Mouse (Mus musculus) liver, embryonic 11.5 days (tissue): ENCODE results near the gene Osbpl6. TPM values are rescaled to one million over a fixed set of nuclear protein-coding genes. Genes with fewer than 3 reads are reported as not detected.

Source experiments
- ATAC-seq: fragments of 200-750 bp; cut with Nextera tagmentation; replicated peaks from 2 replicates; pipeline ENCODE4 v1.8.0; 2017; ENCODE audit warnings: moderate number of reproducible peaks, mild to moderate bottlenecking, moderate TSS enrichment, moderate library complexity; ENCODE audit not compliant: low FRiP score
- DNase-seq: peaks from one replicate; pipeline ENCODE4 v3.0.0-alpha.2; 2017; ENCODE audit warnings: low spot score
- H3K27ac ChIP-seq: fragments of 300-500 bp; sonication (generic); 2 replicates; pipeline ENCODE4 v1.5.1; 2014; ENCODE audit warnings: mild to moderate bottlenecking, low read depth, low read length, control low read depth
- H3K27me3 ChIP-seq: fragments of 300-500 bp; sonication (generic); replicated peaks from 2 replicates; pipeline ENCODE4 v1.6.1; 2014; ENCODE audit warnings: low read length, mixed read lengths; ENCODE audit not compliant: control insufficient read depth, insufficient read depth
- H3K36me3 ChIP-seq: fragments of 300-500 bp; sonication (generic); 2 replicates; pipeline ENCODE4 v1.6.1; 2014; ENCODE audit warnings: mild to moderate bottlenecking, low read length, moderate library complexity, mixed read lengths; ENCODE audit not compliant: control insufficient read depth, insufficient read depth
- H3K4me1 ChIP-seq: fragments of 300-500 bp; sonication (generic); replicated peaks from 2 replicates; pipeline ENCODE4 v1.6.1; 2014; ENCODE audit warnings: low read length, mixed read lengths; ENCODE audit not compliant: control insufficient read depth, insufficient read depth
- H3K4me2 ChIP-seq: fragments of 300-500 bp; sonication (generic); 2 replicates; pipeline ENCODE4 v1.6.1; 2014; ENCODE audit warnings: mild to moderate bottlenecking, control low read depth, moderate library complexity
- H3K4me3 ChIP-seq: fragments of 300-500 bp; sonication (generic); 2 replicates; pipeline ENCODE4 v1.5.1; 2014; ENCODE audit warnings: low read depth, low read length, control low read depth
- H3K9ac ChIP-seq: fragments of 300-500 bp; sonication (generic); 2 replicates; pipeline ENCODE4 v1.6.1; 2014; ENCODE audit warnings: low read depth, low read length, control low read depth
- H3K9me3 ChIP-seq: fragments of 300-500 bp; sonication (generic); 2 replicates; pipeline ENCODE4 v1.6.1; 2016; ENCODE audit warnings: low read length, inconsistent platforms, mixed read lengths; ENCODE audit not compliant: control insufficient read depth
- WGBS: fragments of 180-500 bp; shearing (Covaris S2); extraction: QIAGEN DNeasy Blood & Tissue Kit; methylation state at CpG from one replicate; pipeline ENCODE4 v1.1.7; 2014; 5-methylcytosine and 5-hydroxymethylcytosine counted together
- polyA plus RNA-seq: library from polyadenylated mRNA; unstranded; fragments of >200 nt; fragmentation: Nextera tagmentation; extraction: Ambion mirVana; gene quantifications from 2 replicates; pipeline ENCODE4 v1.2.1, GENCODE M21; 2014

Gene Osbpl6
- polyA plus RNA-seq, 1 experiment from 2014 or later = 3.4 TPM

DNA sequence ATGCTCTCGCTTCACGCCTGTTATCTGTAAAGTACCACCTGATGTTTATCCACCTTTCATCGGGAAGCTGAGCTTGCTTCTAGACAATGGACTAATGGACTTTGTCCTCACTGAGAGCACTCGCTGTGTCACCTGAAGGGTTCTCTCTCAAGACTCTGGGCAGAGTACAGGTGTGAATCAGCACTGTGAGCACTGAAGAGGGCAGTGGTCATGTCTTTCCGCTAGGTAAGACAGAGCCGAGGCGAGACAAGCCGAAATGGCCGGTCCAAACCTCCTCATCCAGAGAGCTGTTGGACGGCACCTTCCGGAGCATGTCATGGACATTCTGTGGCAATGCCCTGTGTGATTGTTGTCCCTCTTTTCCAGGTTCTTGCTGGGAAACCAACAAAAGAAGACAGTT, 92.6 kb downstream of the Osbpl6 start:
- WGBS = 83% methylated on average over 11 of the region's 11 CpGs
- Histone ChIP-seq H3K27ac (no peak overlapping the region), H3K27me3 (no peaks in the 10 kb centered on the region), H3K4me1 (no peaks in the 10 kb centered on the region; the same call in 1 of the 2 replicates), H3K36me3 (no peaks in the 10 kb centered on the region), H3K4me3 (no peak overlapping the region), H3K9ac (no peak overlapping the region), H3K9me3 (no peaks in the 10 kb centered on the region), H3K4me2 (no peak overlapping the region)
- no peak for DNase-seq
- ATAC-seq = no peak

DNA sequence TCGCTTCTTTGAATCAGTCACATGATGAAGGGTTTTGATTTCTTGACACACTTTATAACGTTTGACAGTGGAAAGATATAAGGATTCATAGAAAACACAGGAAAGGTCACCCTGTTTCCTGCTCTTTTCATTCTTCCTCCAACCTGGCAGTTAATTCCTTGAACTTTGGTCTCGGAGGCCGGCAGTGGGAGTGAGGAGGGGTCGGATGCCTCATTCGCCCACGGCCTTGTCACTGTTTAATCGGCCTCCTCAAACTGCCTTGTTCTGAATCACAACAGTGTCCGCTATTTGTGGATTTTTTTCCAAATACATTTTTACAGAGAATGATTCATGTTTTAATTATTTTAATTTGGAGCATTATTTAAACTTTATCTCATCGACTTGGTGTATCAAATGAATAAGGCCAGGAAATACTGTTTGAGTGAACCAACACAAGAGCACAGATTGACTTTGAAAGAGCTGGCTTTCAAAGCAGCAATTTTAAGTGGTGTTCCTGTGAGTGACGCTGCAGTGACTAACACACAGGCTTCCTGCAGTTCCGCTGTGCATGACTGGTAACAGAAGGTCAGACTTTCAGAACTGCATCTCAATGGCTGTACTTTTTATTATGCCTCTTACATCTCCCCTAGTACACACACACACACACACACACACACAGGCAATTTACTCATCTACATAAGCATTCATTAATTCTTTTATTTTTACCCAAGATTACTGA, 98.0 kb downstream of the Osbpl6 start:
- no peak for DNase-seq
- Histone ChIP-seq H3K4me2 (no peak overlapping the region), H3K9me3 (no peaks in the 10 kb centered on the region), H3K4me1 (no peaks in the 10 kb centered on the region; the same call in 1 of the 2 replicates), H3K36me3 (no peaks in the 10 kb centered on the region), H3K27me3 (no peaks in the 10 kb centered on the region), H3K9ac (no peak overlapping the region), H3K27ac (no peak overlapping the region), H3K4me3 (no peak overlapping the region)
- no peak for ATAC-seq
- WGBS = 62% methylated on average over 12 of the region's 12 CpGs

DNA sequence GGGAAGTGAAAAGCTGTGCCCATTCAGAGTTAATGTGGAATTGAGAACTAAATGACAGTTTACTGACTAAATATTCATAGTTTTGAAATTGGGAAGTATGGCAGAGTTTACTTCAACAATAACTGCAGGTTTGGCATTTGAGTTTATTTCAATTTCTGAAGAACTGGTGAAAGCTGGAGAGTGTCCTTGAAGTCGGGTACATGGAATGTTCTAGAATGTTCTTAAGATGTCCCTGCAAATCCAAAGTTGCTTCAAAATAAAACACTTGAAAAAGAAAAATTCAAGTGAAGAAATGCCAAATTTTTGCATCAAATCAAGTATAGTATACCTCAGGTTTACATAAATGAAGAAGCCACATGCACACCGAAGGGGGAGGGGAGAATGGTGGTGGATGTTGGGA, 98.7 kb downstream of the Osbpl6 start:
- ATAC-seq (no peak), DNase-seq (no peak)
- no peaks in the 10 kb centered on the region for H3K9me3 ChIP-seq
- no peak overlapping the region for H3K4me3 ChIP-seq
- H3K9ac ChIP-seq = no peak overlapping the region
- no peaks in the 10 kb centered on the region for H3K27me3 ChIP-seq
- H3K27ac ChIP-seq = no peak overlapping the region
- 85% methylated on average over 2 of the region's 2 CpGs for WGBS
- H3K36me3 ChIP-seq = no peaks in the 10 kb centered on the region
- no peak overlapping the region for H3K4me2 ChIP-seq
- no peaks in the 10 kb centered on the region; the same call in 1 of the 2 replicates for H3K4me1 ChIP-seq

DNA sequence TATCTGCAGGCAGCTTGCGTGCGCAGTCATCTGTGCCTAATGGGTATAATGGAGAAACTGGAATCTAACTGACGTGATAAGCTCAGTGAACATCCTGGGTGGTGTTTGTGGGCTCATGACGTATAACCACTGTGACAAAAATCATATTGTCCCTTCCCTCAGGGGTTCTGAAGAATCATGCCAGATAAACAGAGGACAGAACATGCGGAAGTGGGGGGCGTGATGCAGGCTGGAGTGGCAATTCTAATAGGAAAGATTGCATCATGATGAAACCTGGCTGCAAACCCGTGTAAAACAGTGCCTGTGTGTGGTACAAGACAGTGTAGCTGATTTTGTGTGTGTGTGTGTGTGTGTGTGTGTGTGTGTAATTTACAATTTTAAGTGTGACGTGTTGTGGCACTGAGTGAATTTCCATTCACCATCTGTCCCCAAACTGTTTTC, 105.0 kb downstream of the Osbpl6 start:
- no peaks in the 10 kb centered on the region for H3K27me3 ChIP-seq
- no peaks in the 10 kb centered on the region for H3K9me3 ChIP-seq
- H3K4me3 ChIP-seq = no peak overlapping the region
- H3K27ac ChIP-seq = no peak overlapping the region
- no peaks in the 10 kb centered on the region for H3K4me1 ChIP-seq
- H3K9ac ChIP-seq = no peak overlapping the region
- DNase-seq (no peak), ATAC-seq (no peak)
- H3K4me2 ChIP-seq = no peak overlapping the region
- no peaks in the 10 kb centered on the region for H3K36me3 ChIP-seq
- 71% methylated on average over 8 of the region's 8 CpGs for WGBS

DNA sequence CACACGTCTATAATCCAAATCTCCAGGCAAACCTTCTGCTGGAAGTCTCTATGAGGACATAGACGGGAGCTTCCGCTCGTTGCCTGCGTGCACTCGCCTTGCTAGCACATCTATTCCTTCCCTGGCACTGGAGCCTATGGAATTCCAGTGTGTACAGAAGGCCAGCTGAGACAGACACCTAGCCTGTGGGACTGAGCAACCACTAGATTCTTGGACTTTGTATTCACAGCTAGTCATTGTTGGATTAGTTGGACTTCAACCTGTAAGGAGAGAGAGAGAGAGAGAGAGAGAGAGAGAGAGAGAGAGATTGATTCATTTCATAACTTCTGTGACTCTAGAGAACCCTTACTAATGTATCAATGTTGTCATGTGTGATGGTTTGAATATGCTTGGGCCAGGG, 105.8 kb downstream of the Osbpl6 start:
- 91% methylated on average over 6 of the region's 6 CpGs for WGBS
- Histone ChIP-seq H3K9me3 (no peaks in the 10 kb centered on the region), H3K36me3 (no peaks in the 10 kb centered on the region), H3K9ac (no peak overlapping the region), H3K4me3 (no peak overlapping the region), H3K4me2 (no peak overlapping the region), H3K27me3 (no peaks in the 10 kb centered on the region), H3K27ac (no peak overlapping the region), H3K4me1 (no peaks in the 10 kb centered on the region)
- ATAC-seq (no peak), DNase-seq (no peak)

DNA sequence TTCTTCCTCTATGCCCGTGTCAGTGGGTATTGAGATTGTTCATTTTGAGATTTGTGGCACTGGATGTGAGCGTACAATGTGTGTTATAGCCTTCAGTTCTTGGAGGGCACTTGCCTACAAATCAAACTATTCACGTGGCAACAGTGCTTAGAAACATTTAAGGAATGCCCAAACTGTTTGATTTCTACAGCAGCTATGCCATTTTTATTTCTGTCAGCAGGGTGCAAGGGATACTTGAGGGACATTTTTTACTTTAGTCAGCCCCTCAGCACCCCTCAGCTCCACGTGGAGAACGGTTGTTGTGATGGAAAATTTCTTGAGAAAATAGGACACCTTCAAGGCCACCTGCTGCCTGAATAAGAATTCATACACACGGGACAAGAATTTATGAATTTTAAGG, 106.6 kb downstream of the Osbpl6 start:
- ATAC-seq = no peak
- Histone ChIP-seq H3K9me3 (no peaks in the 10 kb centered on the region), H3K27ac (no peak overlapping the region), H3K4me3 (no peak overlapping the region), H3K36me3 (no peaks in the 10 kb centered on the region), H3K4me2 (no peak overlapping the region), H3K27me3 (no peaks in the 10 kb centered on the region), H3K9ac (no peak overlapping the region), H3K4me1 (no peaks in the 10 kb centered on the region)
- DNase-seq = no peak
- 71% methylated on average over 6 of the region's 6 CpGs for WGBS

DNA sequence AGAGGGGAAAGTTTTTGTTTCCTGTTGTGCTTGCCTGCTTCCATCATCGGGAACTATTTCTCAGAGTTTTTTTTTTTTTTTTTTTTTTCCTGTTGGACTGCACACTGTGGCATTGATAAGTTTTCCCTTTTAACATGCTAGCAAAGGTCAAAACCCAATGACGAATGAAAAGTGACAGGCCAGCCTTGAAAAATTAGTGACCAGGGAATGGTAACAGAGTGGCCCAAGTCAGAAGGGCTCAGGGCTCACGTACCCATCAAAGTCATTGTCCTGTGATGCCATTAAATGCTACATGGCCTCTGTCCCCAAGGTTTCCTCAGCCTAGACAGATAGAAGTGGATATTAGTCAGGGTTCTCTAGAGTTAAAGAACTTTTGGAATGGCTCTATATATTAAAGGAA, 107.0 kb downstream of the Osbpl6 start:
- WGBS = 82% methylated on average over 3 of the region's 3 CpGs
- no peak for DNase-seq
- Histone ChIP-seq H3K9me3 (no peaks in the 10 kb centered on the region), H3K9ac (no peak overlapping the region), H3K4me1 (no peaks in the 10 kb centered on the region), H3K27me3 (no peaks in the 10 kb centered on the region), H3K27ac (no peak overlapping the region), H3K4me3 (no peak overlapping the region), H3K36me3 (no peaks in the 10 kb centered on the region), H3K4me2 (no peak overlapping the region)
- no peak for ATAC-seq

DNA sequence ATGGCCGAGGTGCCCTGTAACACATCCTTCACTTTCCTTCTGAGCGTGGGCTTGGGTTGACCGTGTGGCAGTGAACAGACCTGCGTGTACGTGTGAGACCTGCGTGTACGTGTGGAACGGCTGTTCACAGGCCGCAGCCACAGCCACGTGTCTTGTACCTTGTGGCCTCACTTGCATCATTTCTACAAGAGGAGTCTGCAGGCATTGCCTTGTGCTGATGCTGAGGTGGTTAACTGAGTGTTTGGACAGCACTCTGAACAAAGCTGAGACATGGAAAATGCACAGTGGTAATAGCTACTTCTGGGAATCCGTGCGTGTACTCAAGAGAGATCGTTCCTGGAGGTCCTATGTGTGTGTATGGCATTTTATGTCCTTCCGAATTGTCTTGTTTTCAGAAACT, 111.2 kb downstream of the Osbpl6 start:
- 93% methylated on average over 14 of the region's 14 CpGs for WGBS
- no peaks in the 10 kb centered on the region for H3K27me3 ChIP-seq
- no peaks in the 10 kb centered on the region for H3K36me3 ChIP-seq
- H3K4me2 ChIP-seq = no peak overlapping the region
- H3K4me1 ChIP-seq = no peaks in the 10 kb centered on the region
- no peak for DNase-seq
- H3K9ac ChIP-seq = no peak overlapping the region
- H3K27ac ChIP-seq = no peak overlapping the region
- no peak for ATAC-seq
- no peaks in the 10 kb centered on the region for H3K9me3 ChIP-seq
- H3K4me3 ChIP-seq = no peak overlapping the region

DNA sequence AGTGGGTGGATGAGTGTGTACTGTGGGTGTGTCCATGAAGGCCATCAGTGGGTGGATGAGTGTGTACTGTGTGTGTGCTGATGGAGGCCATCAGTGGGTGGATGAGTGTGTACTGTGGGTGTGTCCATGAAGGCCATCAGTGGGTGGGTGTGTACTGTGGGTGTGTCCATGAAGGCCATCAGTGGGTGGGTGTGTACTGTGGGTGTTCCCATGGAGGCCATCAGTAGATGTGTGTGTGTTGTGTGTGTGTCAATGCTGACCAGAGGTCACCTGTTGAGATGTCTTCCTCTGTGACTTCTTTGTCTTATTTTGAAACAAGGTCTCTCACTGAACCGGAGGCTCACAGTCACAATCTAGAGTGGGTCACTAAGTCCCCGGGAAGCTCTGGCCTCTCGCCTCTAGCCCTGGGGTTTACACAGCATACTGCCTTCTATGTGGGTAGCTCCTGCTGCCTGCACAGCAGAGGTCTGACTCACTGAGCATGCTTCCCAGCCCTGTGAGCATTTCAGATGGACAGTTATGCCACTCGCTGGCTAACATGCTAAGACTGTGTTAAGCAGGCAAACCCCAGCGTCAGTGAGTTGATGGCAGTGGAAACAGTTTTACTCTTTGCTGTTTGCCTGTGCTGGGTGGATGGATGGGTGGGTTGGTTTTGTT, 112.2 kb downstream of the Osbpl6 start:
- WGBS = 89% methylated on average over 5 of the region's 5 CpGs
- H3K27me3 ChIP-seq = no peaks in the 10 kb centered on the region

More for the DNA sequence above, 112.2 kb downstream of the Osbpl6 start:
- Histone ChIP-seq H3K9ac (no peak overlapping the region), H3K4me1 (no peaks in the 10 kb centered on the region), H3K27ac (no peak overlapping the region), H3K4me3 (no peak overlapping the region), H3K36me3 (no peaks in the 10 kb centered on the region), H3K9me3 (no peaks in the 10 kb centered on the region), H3K4me2 (no peak overlapping the region)
- DNase-seq (no peak), ATAC-seq (no peak)
